Mouse (Mus musculus) erythroblast, embryonic 14.5 days (primary cell): ENCODE data around the gene Tmem121. TPM values are rescaled to one million over a fixed set of nuclear protein-coding genes. Genes with fewer than 3 reads are reported as not detected.

Source experiments
- H3K27me3 ChIP-seq: 2 replicates; pipeline ENCODE4 v1.6.1; 2012; ENCODE audit warnings: inconsistent platforms; ENCODE audit not compliant: control insufficient read depth
- H3K36me3 ChIP-seq: 2 replicates; pipeline ENCODE4 v1.6.1; 2012; ENCODE audit warnings: mild to moderate bottlenecking, inconsistent platforms; ENCODE audit not compliant: control insufficient read depth
- H3K4me1 ChIP-seq: 2 replicates; pipeline ENCODE4 v1.6.1; 2012; ENCODE audit warnings: inconsistent platforms; ENCODE audit not compliant: control insufficient read depth
- H3K4me3 ChIP-seq: replicated peaks from 2 replicates; pipeline ENCODE3; 2012; ENCODE audit warnings: moderate library complexity, mild to moderate bottlenecking, inconsistent platforms
- H3K9me3 ChIP-seq: 2 replicates; pipeline ENCODE4 v1.6.1; 2012; ENCODE audit warnings: low read length, inconsistent platforms, mixed read lengths; ENCODE audit not compliant: control insufficient read depth
- GATA1 ChIP-seq: IDR thresholded peaks from 2 replicates; pipeline ENCODE4 v1.6.1; 2012; ENCODE audit warnings: low read length, inconsistent platforms, mixed read lengths
- TAL1 ChIP-seq: IDR thresholded peaks from 3 replicates; pipeline ENCODE4 v1.6.1; 2012; ENCODE audit warnings: low read length, inconsistent platforms, mixed read lengths
- polyA plus RNA-seq: library from polyadenylated mRNA; stranded (reverse); fragments of >175 nt; gene quantifications from 2 replicates; pipeline ENCODE4 v1.2.3, GENCODE M21; 2012

The Tmem121 gene
- polyA plus RNA-seq, 1 experiment = not detected

- Histone ChIP-seq H3K4me3 (peak overlapping the region; percentile 80), H3K4me1 (peaks cover 72% of the 10 kb centered on the region), H3K27me3 (peaks cover 56% of the 10 kb centered on the region), H3K36me3 (peaks cover 46% of the 10 kb centered on the region), H3K9me3 (no peaks in the 10 kb centered on the region)
- TF ChIP-seq GATA1 (no peak), TAL1 (no peak)
Observed at GRCm38 (mm10) chr12:113141531-113141973, 44.2 kb upstream of the Tmem121 start.

- H3K27me3 ChIP-seq = peaks cover 63% of the 10 kb centered on the region
- TF ChIP-seq GATA1 (no peak), TAL1 (no peak)
- peaks cover 79% of the 10 kb centered on the region for H3K4me1 ChIP-seq
- no peaks in the 10 kb centered on the region for H3K9me3 ChIP-seq
- peaks cover 39% of the 10 kb centered on the region for H3K36me3 ChIP-seq
- H3K4me3 ChIP-seq = peak overlapping the region; percentile 16
Observed at GRCm38 (mm10) chr12:113142021-113142975, 43.4 kb upstream of the Tmem121 start.

- H3K4me1 ChIP-seq = peaks cover 81% of the 10 kb centered on the region
- H3K4me3 ChIP-seq = no peak overlapping the region
- H3K36me3 ChIP-seq = peaks cover 30% of the 10 kb centered on the region
- no peak for TF ChIP-seq TAL1
- TF ChIP-seq GATA1 = no peak
- H3K9me3 ChIP-seq = no peaks in the 10 kb centered on the region
- peaks cover 70% of the 10 kb centered on the region for H3K27me3 ChIP-seq
Observed at GRCm38 (mm10) chr12:113143164-113143563, 42.6 kb upstream of the Tmem121 start.

GRCm38 (mm10) chr12:113144001-113144756 lies 41.6 kb upstream of the Tmem121 start:
- Histone ChIP-seq H3K27me3 (peaks cover 78% of the 10 kb centered on the region), H3K4me3 (no peak overlapping the region), H3K4me1 (peaks cover 85% of the 10 kb centered on the region), H3K9me3 (no peaks in the 10 kb centered on the region), H3K36me3 (peaks cover 24% of the 10 kb centered on the region)
- TF ChIP-seq GATA1 = no peak
- no peak for TF ChIP-seq TAL1

GRCm38 (mm10) chr12:113144886-113145285 lies 40.8 kb upstream of the Tmem121 start:
- H3K27me3 ChIP-seq = peaks cover 80% of the 10 kb centered on the region

GRCm38 (mm10) chr12:113145591-113145990 lies 40.1 kb upstream of the Tmem121 start:
- H3K36me3 ChIP-seq = peaks cover 24% of the 10 kb centered on the region
- no peak for TF ChIP-seq GATA1
- no peak for TF ChIP-seq TAL1
- H3K9me3 ChIP-seq = no peaks in the 10 kb centered on the region
- H3K4me1 ChIP-seq = peaks cover 79% of the 10 kb centered on the region
- H3K27me3 ChIP-seq = peaks cover 80% of the 10 kb centered on the region
- no peak overlapping the region for H3K4me3 ChIP-seq

More at GRCm38 (mm10) chr12:113144886-113145285, 40.8 kb upstream of the Tmem121 start:
- peaks cover 81% of the 10 kb centered on the region for H3K4me1 ChIP-seq
- no peaks in the 10 kb centered on the region for H3K9me3 ChIP-seq
- H3K36me3 ChIP-seq = peaks cover 24% of the 10 kb centered on the region
- no peak overlapping the region for H3K4me3 ChIP-seq
- no peak for TF ChIP-seq GATA1
- no peak for TF ChIP-seq TAL1

- Histone ChIP-seq H3K36me3 (peaks cover 24% of the 10 kb centered on the region), H3K27me3 (peaks cover 80% of the 10 kb centered on the region), H3K4me3 (no peak within 1 kb of the TSS), H3K9me3 (no peaks in the 10 kb centered on the region), H3K4me1 (peaks cover 79% of the 10 kb centered on the region)
- TF ChIP-seq TAL1 (no peak), GATA1 (no peak)
Observed at GRCm38 (mm10) chr12:113146112-113147057, 39.3 kb upstream of the Tmem121 start, which contains the start of gene Crip1. TSS of gene Crip1 (plus strand) at chr12:113146316.

- Histone ChIP-seq H3K4me1 (peaks cover 79% of the 10 kb centered on the region), H3K4me3 (no peak overlapping the region), H3K27me3 (peaks cover 80% of the 10 kb centered on the region), H3K9me3 (no peaks in the 10 kb centered on the region), H3K36me3 (peaks cover 24% of the 10 kb centered on the region)
- TF ChIP-seq TAL1 = no peak
Observed at GRCm38 (mm10) chr12:113147481-113147880, 38.2 kb upstream of the Tmem121 start.
